Mouse (Mus musculus) frontal cortex, adult (tissue): ENCODE data around the gene Tefm.

Experiments used
- ATAC-seq: cut with Nextera tagmentation; 2 replicates; pipeline ENCODE4 v1.9.2; 2017; ENCODE audit warnings: mild to moderate bottlenecking, moderate library complexity, mixed read lengths; ENCODE audit not compliant: low TSS enrichment

The Tefm gene

DNA sequence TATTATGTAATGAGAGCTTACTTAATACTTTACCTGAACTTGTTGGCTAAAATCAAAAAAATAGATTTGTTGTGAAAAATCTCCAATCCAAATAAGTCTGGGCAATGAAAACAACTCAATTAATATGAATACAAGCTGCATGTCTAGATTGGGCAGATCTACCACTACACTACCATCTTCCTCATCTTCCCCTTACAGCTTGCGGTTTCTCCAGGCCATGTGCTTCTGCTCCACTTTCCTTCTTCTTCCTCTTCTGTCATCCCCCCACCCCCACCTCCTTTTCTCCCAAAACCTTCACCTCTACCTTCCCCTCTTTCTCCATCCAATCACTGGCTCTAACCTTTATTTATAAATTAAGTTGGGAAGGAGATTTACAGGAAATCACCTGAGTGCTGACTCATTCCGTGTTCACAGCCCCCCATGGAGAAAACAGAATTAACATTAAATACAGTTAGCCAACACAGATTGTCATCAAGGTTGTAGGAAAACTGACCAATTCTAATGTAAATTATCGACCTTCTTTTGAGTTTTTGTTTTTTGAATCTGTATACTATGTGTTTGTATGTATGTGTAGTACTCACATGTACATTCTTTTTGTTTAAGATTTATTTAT, 43.4 kb downstream of the Tefm start:
- ATAC-seq, result no peak

DNA sequence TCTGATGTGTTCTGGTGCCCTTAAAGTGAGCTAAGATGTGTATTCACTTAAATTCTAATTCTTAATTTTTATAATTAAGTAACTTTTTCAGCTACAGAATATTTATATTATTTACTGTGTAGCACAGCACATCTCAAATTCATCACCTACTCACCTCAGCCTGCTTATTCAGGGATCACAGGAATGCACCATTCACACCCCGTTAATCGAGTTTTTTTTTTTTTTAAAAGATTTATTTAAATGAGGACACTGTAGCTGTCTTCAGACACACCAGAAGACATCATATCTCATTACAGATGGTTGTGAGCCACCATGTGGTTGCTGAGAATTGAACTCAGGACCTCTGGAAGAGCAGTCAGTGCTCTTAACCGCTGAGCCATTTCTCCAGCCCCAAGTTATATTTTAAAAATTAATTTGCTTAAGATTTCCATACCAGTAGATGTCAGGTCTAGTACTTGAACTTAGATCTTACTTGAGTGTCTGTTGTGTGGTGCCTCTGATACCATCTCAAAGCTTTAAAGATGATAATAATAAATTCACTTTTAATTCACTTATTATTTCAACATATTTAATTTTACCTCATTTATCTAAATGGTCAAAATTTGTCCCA, 51.3 kb downstream of the Tefm start:
- no peak for ATAC-seq

DNA sequence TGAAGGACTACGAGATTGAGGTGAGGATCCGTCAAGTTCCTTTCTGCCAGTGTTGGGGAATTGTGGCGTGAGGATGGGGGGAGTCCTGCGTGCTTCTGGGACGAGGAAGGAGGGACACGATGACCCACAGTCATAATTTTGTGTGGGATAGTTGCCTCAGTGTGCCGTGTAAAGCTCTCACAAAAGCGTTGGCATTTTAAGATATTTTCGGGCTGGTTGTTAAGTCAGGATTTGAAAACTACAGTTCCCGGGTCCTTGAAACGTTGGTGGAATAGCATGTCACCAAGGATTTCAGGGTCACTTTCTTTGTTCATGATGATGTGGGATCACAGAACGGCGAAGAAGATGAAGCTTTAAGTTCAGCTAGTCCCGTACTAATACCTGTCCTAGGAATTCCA, 52.2 kb downstream of the Tefm start:
- ATAC-seq, result no peak

DNA sequence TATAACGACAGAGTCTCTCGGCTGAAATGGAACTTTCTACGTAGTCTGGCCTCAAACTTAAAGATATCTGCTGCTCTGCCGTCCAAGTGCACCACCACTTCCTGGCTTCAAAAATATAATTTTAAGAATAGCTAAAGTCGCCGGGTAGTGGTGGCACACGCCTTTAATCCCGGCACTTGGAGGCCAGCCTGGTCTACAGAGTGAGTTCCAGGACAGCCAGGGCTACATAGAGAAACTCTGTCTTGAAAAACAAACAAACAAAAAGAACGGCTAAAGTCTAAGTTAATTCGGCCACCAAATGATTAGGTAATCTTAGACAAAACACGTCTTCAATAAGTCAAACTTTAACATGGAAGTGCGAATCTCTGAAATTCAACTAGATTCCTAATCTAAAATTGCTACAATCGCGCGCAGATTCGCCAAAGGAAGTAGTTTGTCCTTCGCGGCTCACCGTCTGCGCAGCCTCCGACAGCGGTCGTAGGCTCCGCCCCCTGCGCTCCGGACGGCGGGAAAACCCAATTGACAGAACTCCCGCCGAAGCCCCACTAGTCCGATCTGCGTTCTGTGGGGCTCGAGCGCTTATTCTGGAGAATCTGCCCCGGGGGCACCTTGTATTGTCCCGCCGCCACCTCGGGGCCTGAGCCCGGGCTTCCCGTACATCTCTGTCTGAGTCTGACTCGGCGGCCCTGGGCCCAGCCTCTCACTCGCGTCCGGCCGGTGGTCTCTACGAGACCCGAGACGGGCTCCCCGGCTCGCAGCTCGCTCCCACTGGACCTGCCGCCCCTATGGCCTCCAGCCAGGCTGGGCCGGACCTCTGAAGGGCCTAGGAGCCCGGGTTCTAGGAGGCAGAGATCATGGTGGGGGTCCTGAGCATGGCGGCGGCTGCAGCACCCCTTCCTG, 52.8 kb downstream of the Tefm start, which contains the start of gene Atad5:
Gene Atad5 (plus strand): TSS at position 484 of the 900 bp plus-strand sequence.
- 0 out of 2 replicates have a peak, but pooled peaks have one; percentile 44 for ATAC-seq

DNA sequence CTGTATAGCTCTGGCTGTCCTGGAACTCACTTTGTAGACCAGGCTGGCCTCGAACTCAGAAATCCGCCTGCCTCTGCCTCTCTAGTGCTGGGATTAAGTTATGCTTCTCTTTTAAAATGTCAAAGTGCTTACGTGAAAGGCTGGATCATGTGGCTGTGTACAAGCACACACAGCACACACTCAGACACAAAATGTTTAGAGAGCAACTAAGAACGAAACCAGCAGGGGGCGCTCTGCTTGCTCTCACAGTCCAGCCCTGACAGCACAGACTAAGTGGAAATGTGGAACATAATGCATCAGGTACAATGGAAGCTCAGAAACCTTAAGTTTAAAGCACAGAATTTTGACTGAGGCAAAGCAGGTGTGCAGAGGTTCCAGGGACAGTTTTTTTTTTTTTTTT, 55.1 kb downstream of the Tefm start:
- ATAC-seq, result peak; percentile 86
